Mouse (Mus musculus): ENCODE measurements around the gene Gm10577. TPM values are rescaled to one million over a fixed set of nuclear protein-coding genes. Genes with fewer than 3 reads are reported as not detected.
A peak's percentile ranks its signal among the peaks of the same experiment; 100 is the strongest.

Gene Gm10577
- polyA plus RNA-seq, 1 experiment from 2014 or later = not detected

DNA sequence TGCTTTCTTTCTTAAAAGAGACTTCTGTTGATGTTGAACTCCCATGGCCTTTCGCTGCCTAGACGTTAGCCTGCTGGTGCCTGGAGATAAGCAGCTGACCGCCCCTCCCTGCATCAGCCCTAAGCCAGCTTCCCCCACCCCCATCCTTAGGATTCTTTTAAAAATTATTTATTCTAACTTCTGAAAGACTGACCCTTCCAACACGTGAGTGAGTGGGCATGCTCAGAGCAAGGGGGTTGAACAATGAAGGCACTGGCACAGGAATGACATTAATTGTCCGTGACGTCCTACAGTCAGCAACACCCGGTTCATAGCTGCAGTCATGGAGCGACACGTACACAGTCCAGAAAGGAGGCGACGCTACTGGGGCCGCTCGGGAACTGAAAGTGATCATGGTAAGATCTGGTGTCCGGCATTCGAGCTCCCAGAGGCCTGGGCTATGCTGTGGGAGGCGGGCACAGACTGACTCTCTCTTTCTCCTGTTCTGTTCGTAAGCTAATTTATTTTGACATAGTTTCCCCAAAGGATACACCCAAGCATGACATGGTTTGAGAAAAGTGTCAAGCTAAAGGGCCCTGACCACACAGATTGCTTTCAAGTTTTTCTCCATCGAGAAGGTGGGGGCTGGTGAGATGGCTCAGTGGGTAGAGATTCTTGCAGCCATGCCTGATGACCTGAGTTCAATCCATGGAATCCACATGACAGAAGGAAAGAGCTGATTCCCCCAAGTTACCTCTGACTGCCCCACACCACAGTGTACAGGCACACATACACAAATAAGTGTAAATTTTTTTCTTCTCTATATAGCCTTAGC is 25.8 kb downstream of the Gm10577 start:
- peak overlapping the region; percentile 75 for H3K9ac ChIP-seq
- no peaks in the 10 kb centered on the region for H3K36me3 ChIP-seq
- no peaks in the 10 kb centered on the region for H3K9me3 ChIP-seq (replicated peaks)
- DNase-seq = peak; percentile 80
- ATAC-seq (ENCODE audit: low read depth) = peak; percentile 93
- H3K27me3 ChIP-seq = no peaks in the 10 kb centered on the region
- peak overlapping the region; percentile 98 for H3K27ac ChIP-seq
- H3K4me2 ChIP-seq = peak overlapping the region; percentile 65
- peak overlapping the region; percentile 57 for H3K4me3 ChIP-seq (replicated peaks)
- H3K4me1 ChIP-seq (replicated peaks) = peaks cover 67% of the 10 kb centered on the region
- WGBS (ENCODE audit: insufficient replicate concordance) = 21% methylated on average over 18 of the region's 18 CpGs

DNA sequence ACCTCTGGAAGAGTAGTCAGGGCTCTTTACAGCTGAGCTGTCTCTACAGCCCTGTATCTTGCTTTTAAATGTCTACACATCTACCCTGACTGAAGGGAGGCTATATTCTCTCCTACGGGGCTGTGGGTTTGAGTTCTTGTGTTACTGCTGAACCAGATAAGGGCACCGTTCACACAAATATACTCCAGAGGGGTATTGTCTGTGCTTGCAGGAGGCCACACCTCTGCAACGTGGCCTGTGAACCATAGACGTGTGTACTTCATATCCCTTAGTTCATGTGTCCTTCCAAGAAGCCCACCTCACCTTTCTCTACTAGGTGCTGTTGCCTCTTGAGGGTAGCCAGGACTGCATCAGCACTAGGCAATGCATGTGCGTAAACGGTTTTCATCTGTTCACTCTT is 28.4 kb downstream of the Gm10577 start:
- H3K4me1 ChIP-seq (replicated peaks) = peaks cover 50% of the 10 kb centered on the region
- H3K27ac ChIP-seq = peak overlapping the region; percentile 98
- ATAC-seq (ENCODE audit: low read depth) (peak; percentile 45), DNase-seq (peak; percentile 36)
- H3K9ac ChIP-seq = peak overlapping the region; percentile 36; the same call in 1 of the 2 replicates
- H3K4me3 ChIP-seq (replicated peaks) = no peak overlapping the region
- H3K36me3 ChIP-seq = no peaks in the 10 kb centered on the region
- no peaks in the 10 kb centered on the region for H3K27me3 ChIP-seq
- H3K9me3 ChIP-seq (replicated peaks) = no peaks in the 10 kb centered on the region
- 37% methylated on average over 6 of the region's 6 CpGs for WGBS (ENCODE audit: insufficient replicate concordance)
- H3K4me2 ChIP-seq = no peak overlapping the region

DNA sequence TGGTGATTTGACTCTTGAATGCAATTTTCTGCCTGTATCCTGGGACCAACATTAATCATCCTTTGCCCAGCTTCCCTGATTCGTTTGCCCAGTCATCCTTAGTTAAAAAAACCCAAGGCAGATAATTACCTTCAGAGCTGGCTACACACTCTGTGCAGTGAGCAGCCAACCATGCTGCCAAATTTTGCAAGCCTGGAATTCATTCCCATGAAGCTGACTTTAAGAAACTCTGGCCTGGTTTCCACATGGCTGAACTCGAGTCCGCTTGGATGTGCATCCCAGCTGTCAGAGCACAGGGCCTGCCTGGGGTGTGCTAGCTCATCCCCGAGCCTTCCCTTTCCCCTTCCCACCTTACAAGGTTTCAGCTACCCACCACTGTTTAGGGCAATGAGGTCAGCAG is 29.5 kb downstream of the Gm10577 start:
- peak overlapping the region; percentile 98 for H3K27ac ChIP-seq

DNA sequence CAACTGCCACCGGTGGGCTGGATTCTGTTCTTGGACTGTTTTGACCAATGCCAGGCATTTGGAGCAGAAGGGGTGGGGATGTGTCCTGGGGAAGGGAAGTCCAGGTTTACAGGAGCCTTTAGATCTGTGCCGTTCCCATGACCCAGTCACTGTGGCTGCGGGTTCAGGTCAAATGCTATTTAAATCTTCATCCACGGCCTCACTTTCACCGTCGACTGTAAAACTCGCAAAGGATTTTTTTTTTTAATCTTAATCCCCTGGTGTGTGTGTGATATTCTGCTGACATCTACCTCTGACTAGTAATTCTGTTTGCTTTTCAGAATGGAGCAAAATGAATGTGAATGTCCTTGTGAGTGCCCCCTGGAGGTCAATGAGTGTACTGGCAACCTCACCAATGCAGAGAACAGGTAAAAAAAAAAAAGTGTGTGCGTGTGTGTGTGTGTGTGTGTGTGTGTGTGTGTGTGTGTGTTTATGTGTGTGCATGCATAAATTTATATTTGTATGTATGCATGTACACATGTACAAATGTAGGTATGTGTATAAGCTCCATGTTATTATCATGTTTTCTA is 32.2 kb downstream of the Gm10577 start:
- Histone ChIP-seq H3K36me3 (no peaks in the 10 kb centered on the region), H3K27me3 (no peaks in the 10 kb centered on the region), H3K4me3 (replicated peaks) (no peak overlapping the region), H3K9ac (no peak overlapping the region), H3K27ac (no peak overlapping the region), H3K9me3 (replicated peaks) (no peaks in the 10 kb centered on the region), H3K4me2 (no peak overlapping the region), H3K4me1 (replicated peaks) (peaks cover 23% of the 10 kb centered on the region)
- ATAC-seq (ENCODE audit: low read depth) (no peak), DNase-seq (no peak)
- WGBS (ENCODE audit: insufficient replicate concordance) = 86% methylated on average over 8 of the region's 8 CpGs

More for the DNA sequence above, 29.5 kb downstream of the Gm10577 start:
- Histone ChIP-seq H3K36me3 (no peaks in the 10 kb centered on the region), H3K27me3 (no peaks in the 10 kb centered on the region), H3K9me3 (replicated peaks) (no peaks in the 10 kb centered on the region), H3K9ac (no peak overlapping the region), H3K4me3 (replicated peaks) (no peak overlapping the region), H3K4me1 (replicated peaks) (peaks cover 40% of the 10 kb centered on the region), H3K4me2 (no peak overlapping the region)
- 77% methylated on average over 4 of the region's 4 CpGs for WGBS (ENCODE audit: insufficient replicate concordance)
- DNase-seq (no peak), ATAC-seq (ENCODE audit: low read depth) (no peak)

DNA sequence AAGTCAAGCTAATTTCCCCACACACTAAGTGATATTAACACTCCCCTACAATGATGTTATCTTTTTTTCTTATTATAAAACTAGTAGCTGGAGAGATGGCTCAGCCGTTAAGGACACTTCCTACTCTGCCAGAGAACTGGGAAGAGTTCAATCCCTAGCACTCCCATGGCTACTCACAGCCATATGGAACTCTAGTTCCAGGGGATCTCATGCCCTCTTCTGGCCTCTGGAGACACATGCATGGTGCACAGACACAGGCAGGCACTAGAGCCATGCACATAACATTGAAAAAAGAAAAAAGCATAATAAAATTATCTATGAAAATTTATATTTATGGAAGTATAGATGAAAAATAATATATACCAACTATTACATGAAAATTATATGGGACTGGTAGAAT is 33.3 kb downstream of the Gm10577 start:
- Histone ChIP-seq H3K9ac (no peak overlapping the region), H3K27me3 (no peaks in the 10 kb centered on the region), H3K4me3 (replicated peaks) (no peak overlapping the region), H3K4me1 (replicated peaks) (peaks cover 12% of the 10 kb centered on the region), H3K36me3 (no peaks in the 10 kb centered on the region), H3K27ac (no peak overlapping the region), H3K9me3 (replicated peaks) (no peaks in the 10 kb centered on the region), H3K4me2 (no peak overlapping the region)
- DNase-seq (no peak), ATAC-seq (ENCODE audit: low read depth) (no peak)
- 56% methylated on average over 1 of the region's 1 CpGs for WGBS (ENCODE audit: insufficient replicate concordance)

GRCm38 (mm10) chr4:100977522-100977921 is 43.0 kb downstream of the Gm10577 start:
- ATAC-seq (ENCODE audit: low read depth) = no peak
- H3K4me1 ChIP-seq (replicated peaks) = no peaks in the 10 kb centered on the region
- no peak overlapping the region for H3K9ac ChIP-seq
- no peaks in the 10 kb centered on the region for H3K36me3 ChIP-seq
- no peak overlapping the region for H3K4me3 ChIP-seq (replicated peaks)
- H3K27ac ChIP-seq = no peak overlapping the region
- H3K4me2 ChIP-seq = no peak overlapping the region
- H3K27me3 ChIP-seq = no peaks in the 10 kb centered on the region
- WGBS (ENCODE audit: insufficient replicate concordance) = 82% methylated on average over 7 of the region's 7 CpGs
- no peak for DNase-seq
- H3K9me3 ChIP-seq (replicated peaks) = no peaks in the 10 kb centered on the region

DNA sequence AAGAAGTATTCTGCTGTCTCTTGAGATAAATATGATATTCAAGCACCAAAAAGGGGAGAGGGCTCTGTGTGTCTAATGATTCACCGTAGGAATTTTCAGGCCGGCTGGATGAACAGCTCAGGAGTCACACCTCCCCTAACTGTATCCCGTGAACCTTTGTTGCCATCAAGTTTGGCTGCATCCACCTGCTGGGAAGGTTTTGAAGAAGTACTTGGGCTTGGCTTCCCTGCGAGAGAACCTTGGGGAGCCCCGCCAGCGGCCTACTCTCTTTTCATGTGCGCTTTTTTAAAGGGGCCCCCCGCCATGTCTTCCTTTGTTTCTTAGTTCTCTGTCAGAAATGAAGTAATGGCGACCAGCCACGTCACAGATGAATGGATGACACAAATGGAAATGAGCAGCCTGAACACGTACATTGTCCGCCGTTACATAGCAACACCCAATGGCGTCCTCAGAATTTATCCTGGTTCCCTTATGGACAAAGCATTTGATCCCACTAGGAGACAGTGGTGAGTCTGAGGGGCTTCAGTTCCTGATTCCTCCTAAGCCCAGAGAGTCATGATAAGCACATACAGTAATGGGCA is 46.0 kb downstream of the Gm10577 start:
- no peaks in the 10 kb centered on the region for H3K36me3 ChIP-seq
- no peak overlapping the region for H3K27ac ChIP-seq
- H3K9ac ChIP-seq = no peak overlapping the region
- no peak overlapping the region for H3K4me2 ChIP-seq
- H3K4me3 ChIP-seq (replicated peaks) = no peak overlapping the region
- no peak for DNase-seq
- H3K4me1 ChIP-seq (replicated peaks) = no peaks in the 10 kb centered on the region
- no peaks in the 10 kb centered on the region for H3K9me3 ChIP-seq (replicated peaks)
- whole genome bisulfite sequencing (ENCODE audit: insufficient replicate concordance) = 83% methylated on average over 14 of the region's 14 CpGs
- no peaks in the 10 kb centered on the region for H3K27me3 ChIP-seq
- ATAC-seq (ENCODE audit: low read depth) = no peak

DNA sequence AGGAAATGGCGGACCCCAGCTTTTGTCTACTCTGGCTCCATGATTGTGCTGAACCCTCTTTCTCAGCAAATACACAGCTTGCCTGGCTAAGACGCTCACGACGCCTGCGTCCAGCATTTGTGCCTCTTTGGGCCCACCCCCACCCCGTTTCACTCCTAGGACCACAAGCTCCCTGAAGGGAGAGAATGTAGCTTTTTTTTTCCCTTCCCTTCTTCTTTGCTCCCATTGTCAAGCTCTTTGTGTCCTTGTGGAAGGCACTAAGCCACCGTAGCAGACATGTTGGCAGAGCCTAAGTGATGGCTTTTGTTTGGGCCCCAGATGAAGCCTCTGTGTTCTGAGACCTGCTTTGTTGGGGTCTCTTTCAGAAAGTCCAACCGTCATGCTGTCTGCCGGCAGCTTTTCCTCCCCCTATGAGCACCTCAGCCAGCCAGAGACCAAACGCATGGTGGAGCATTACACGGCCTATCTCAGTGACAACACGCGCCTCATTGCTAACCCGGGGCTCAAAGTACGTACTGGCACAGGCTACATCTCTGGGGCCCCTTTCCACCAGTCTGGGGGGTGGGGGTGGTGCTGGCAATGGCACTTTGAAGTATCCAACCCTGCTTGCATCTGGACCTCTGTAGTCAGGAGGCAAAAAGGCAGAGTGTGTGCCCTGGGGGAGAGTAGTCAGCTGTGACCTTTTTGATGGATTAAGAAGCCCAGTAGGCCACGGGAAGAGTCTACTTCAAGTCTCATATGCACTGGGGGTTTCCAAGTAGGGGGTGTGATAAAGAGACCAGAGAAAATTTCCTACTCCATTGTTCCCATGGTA is 46.6 kb downstream of the Gm10577 start:
- H3K9ac ChIP-seq = no peak overlapping the region
- 85% methylated on average over 16 of the region's 16 CpGs for WGBS (ENCODE audit: insufficient replicate concordance)

More for the DNA sequence above, 46.6 kb downstream of the Gm10577 start:
- Histone ChIP-seq H3K4me1 (replicated peaks) (no peaks in the 10 kb centered on the region), H3K4me2 (no peak overlapping the region), H3K36me3 (no peaks in the 10 kb centered on the region), H3K9me3 (replicated peaks) (no peaks in the 10 kb centered on the region), H3K4me3 (replicated peaks) (no peak overlapping the region), H3K27me3 (no peaks in the 10 kb centered on the region), H3K27ac (no peak overlapping the region)
- no peak for DNase-seq
- ATAC-seq (ENCODE audit: low read depth) = no peak

Other genes starting within 250 kb of the Gm10577 start
- 4.9 and 6.5 TPM in 2 replicates for gene Cachd1, start 244.0 kb downstream of the Gm10577 start, polyA plus RNA-seq (2015; fragmentation: Nextera tagmentation; extraction: Ambion mirVana)
- gene Raver2, start 48.3 kb upstream of the Gm10577 start, polyA plus RNA-seq (2015; fragmentation: Nextera tagmentation; extraction: Ambion mirVana) = 0.44 and 0.51 TPM in 2 replicates
- 41.0 and 52.5 TPM in 2 replicates for gene Jak1, start 244.6 kb upstream of the Gm10577 start, polyA plus RNA-seq (2015; fragmentation: Nextera tagmentation; extraction: Ambion mirVana)